Mouse (Mus musculus) heart, adult 2 months (tissue): ENCODE measurements at regions not wholly inside any gene's neighbourhood (a gene's known extent, or its start where the extent isn't known, plus 50 kb on each side); places are given as distances from the start of the nearest gene placed in this dataset.

Source experiments
- EP300 ChIP-seq: fragments of 200-500 bp; IDR thresholded peaks from 2 replicates; pipeline ENCODE4 v1.6.1; 2011; ENCODE audit warnings: low read depth, low read length, control low read depth; ENCODE audit not compliant: insufficient read depth
- POLR2A ChIP-seq: fragments of 200-500 bp; IDR thresholded peaks from 2 replicates; pipeline ENCODE4 v1.6.1; 2011; ENCODE audit warnings: mild to moderate bottlenecking, low read depth, low read length, control low read depth; ENCODE audit not compliant: insufficient read depth

- no peak for TF ChIP-seq POLR2A
- no peak for TF ChIP-seq EP300
Observed at GRCm38 (mm10) chr9:115733104-115733503, 176.2 kb upstream of the Gadl1 start.
